Mouse (Mus musculus) c-Kit-positive CD71-negative TER-119-negative erythroid progenitor cells, embryonic 14.5 days (primary cell): ENCODE measurements at regions not wholly inside any gene's neighbourhood (a gene's known extent, or its start where the extent isn't known, plus 50 kb on each side); places are given as distances from the start of the nearest gene placed in this dataset.

Experiments used
- DNase-seq: peaks from one replicate; pipeline ENCODE4 v3.0.0-alpha.2; 2013; ENCODE audit warnings: low read depth

GRCm38 (mm10) chr4:81178782-81179135, 263.9 kb downstream of the Mpdz start:
- DNase-seq = peak; percentile 51

GRCm38 (mm10) chr4:81216123-81216522, 226.5 kb downstream of the Mpdz start:
- DNase-seq = no peak

DNA sequence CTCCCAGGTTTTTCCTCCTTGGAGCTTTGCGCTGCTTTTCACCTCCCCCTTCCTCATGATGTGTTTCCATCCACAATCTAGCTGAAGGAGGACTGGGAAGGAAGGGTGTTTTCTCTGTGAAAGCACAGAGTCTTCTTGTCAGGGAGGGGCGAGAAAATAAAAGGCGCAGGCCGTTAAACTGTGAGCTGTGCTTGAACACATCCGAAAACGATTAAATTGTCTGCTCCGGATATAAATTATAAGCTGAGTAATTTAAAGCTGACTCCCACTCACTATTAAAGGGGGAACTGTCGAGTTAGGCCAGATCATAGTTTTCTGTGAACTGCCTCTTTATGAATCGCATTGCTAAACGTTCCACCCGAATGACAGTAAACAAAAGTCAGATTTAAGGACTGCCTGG, 224.6 kb downstream of the Mpdz start:
- no peak for DNase-seq

DNA sequence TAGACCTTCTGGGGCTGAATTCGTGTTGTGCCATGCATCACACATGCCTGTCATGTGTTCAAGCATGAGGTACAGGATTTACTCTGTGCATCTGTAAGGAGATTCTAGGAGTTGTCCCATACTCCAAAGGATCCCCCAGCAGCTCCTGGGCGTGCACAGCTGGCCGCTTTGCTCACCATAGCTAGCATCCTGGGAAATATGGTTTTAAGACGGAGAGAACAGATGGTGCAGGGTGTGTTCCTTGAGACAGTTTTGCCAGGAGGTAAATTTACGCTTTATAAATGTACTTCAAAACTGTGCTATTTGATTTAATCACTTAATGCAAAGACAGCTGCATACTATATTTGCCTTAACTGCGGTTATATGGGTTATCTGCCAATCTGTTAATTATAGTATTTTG, 220.6 kb downstream of the Mpdz start:
- no peak for DNase-seq

- DNase-seq = no peak
These were observed 220.0 kb downstream of the Mpdz start for GRCm38 (mm10) chr4:81222468-81223175.
